Mouse (Mus musculus) limb, embryonic 14.5 days (tissue): ENCODE measurements around the gene Apobec1. TPM values are rescaled to one million over a fixed set of nuclear protein-coding genes. Genes with fewer than 3 reads are reported as not detected.

Experiments used
- ATAC-seq: fragments of 200-750 bp; cut with Nextera tagmentation; 2 replicates; pipeline ENCODE4 v1.8.0; 2017; ENCODE audit warnings: low read depth, moderate number of reproducible peaks, moderate TSS enrichment; ENCODE audit not compliant: low FRiP score
- DNase-seq: peaks from one replicate; pipeline ENCODE4 v3.0.0-alpha.2; 2015; ENCODE audit warnings: low spot score
- H3K27ac ChIP-seq: fragments of 300-500 bp; sonication (generic); replicated peaks from 2 replicates; pipeline ENCODE4 v1.5.1; 2014; ENCODE audit warnings: low read depth, mild to moderate bottlenecking, low read length, moderate library complexity, mixed read lengths
- H3K27me3 ChIP-seq: fragments of 300-500 bp; sonication (generic); 2 replicates; pipeline ENCODE4 v1.6.1; 2014; ENCODE audit warnings: low read length, mixed read lengths; ENCODE audit not compliant: control insufficient read depth, insufficient read depth
- H3K36me3 ChIP-seq: fragments of 300-500 bp; sonication (generic); 2 replicates; pipeline ENCODE4 v1.6.1; 2014; ENCODE audit warnings: mild to moderate bottlenecking, low read length, moderate library complexity, mixed read lengths; ENCODE audit not compliant: control insufficient read depth, insufficient read depth
- H3K4me1 ChIP-seq: fragments of 300-500 bp; sonication (generic); 2 replicates; pipeline ENCODE4 v1.6.1; 2014; ENCODE audit warnings: antibody characterized with exemption, low read length, mixed read lengths; ENCODE audit not compliant: control insufficient read depth, insufficient read depth
- H3K4me2 ChIP-seq: fragments of 300-500 bp; sonication (generic); replicated peaks from 2 replicates; pipeline ENCODE4 v1.6.1; 2014; ENCODE audit warnings: low read depth, mild to moderate bottlenecking, low read length, moderate library complexity; ENCODE audit not compliant: severe bottlenecking
- H3K4me3 ChIP-seq: fragments of 300-500 bp; sonication (generic); replicated peaks from 2 replicates; pipeline ENCODE4 v1.5.1; 2014; ENCODE audit warnings: low read length
- H3K9ac ChIP-seq: fragments of 300-500 bp; sonication (generic); 2 replicates; pipeline ENCODE4 v1.6.1; 2014; ENCODE audit warnings: mild to moderate bottlenecking, low read depth, low read length, moderate library complexity; ENCODE audit not compliant: severe bottlenecking
- H3K9me3 ChIP-seq: fragments of 300-500 bp; sonication (generic); 2 replicates; pipeline ENCODE4 v1.6.1; 2016; ENCODE audit warnings: low read length; ENCODE audit not compliant: control insufficient read depth
- POLR2A ChIP-seq: fragments of 200-500 bp; IDR thresholded peaks from 2 replicates; pipeline ENCODE4 v1.8.0; 2012; ENCODE audit warnings: inconsistent platforms, mild to moderate bottlenecking, moderate library complexity, borderline replicate concordance; ENCODE audit not compliant: insufficient read depth, insufficient read length; ENCODE audit errors: extremely low read depth
- WGBS: fragments of 180-500 bp; shearing (Covaris S2); extraction: QIAGEN DNeasy Blood & Tissue Kit; methylation state at CpG from one replicate; pipeline ENCODE4 v1.1.7; 2014; 5-methylcytosine and 5-hydroxymethylcytosine counted together
- polyA plus RNA-seq, 2 experiments: library from polyadenylated mRNA; depleted of rRNA in 1 of 2; stranded (reverse) in 1 of 2; unstranded in 1 of 2; fragments of >200 nt; fragmentation: Nextera tagmentation in 1 of 2; extraction: Ambion mirVana in 1 of 2; gene quantifications; 2 replicates each; pipeline versions ENCODE4 v1.2.1 to v1.2.3; 2012 to 2014

Apobec1 gene
- polyA plus RNA-seq, 2 experiments = 3.5 to 7.2 TPM

DNA sequence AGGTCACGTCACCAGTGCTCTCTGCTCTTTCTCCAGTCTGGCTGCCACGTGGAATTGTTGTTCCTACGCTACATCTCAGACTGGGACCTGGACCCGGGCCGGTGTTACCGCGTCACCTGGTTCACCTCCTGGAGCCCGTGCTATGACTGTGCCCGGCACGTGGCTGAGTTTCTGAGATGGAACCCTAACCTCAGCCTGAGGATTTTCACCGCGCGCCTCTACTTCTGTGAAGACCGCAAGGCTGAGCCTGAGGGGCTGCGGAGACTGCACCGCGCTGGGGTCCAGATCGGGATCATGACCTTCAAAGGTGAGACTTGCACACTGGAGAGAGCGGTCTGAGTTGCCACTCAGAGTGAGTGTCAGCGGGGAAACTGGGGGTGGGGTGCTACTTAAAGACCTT, 41.2 kb downstream of the Apobec1 start:
- H3K27me3 ChIP-seq = no peaks in the 10 kb centered on the region
- H3K4me2 ChIP-seq = no peak overlapping the region
- H3K9ac ChIP-seq = no peak overlapping the region
- H3K27ac ChIP-seq = no peak overlapping the region
- no peak overlapping the region for H3K4me3 ChIP-seq
- DNase-seq (no peak), ATAC-seq (no peak)
- no peak for TF ChIP-seq POLR2A
- no peaks in the 10 kb centered on the region for H3K36me3 ChIP-seq
- WGBS = 78% methylated on average over 20 of the region's 20 CpGs
- H3K4me1 ChIP-seq = no peaks in the 10 kb centered on the region
- no peaks in the 10 kb centered on the region for H3K9me3 ChIP-seq

DNA sequence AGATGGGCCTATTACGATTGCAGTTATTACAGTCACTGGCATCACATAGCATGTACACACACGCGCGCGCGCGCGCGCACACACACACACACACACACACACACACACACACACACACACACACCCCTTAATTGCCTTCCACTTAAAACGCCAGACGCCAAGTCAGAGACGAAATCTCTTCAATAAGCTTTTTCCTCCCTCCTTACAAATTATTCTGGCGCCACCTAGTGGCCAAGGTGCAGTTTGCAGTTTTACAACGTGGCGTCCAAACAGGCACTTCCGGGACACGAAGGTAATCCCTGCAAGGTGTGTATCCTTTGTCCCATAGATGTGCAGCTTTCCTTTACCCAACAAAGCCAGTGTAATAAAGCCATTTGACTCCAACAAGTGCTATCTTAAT, 41.8 kb downstream of the Apobec1 start:
- ATAC-seq (no peak), DNase-seq (peak; percentile 71)
- Histone ChIP-seq H3K27me3 (no peaks in the 10 kb centered on the region; the same call in 1 of the 2 replicates), H3K4me1 (no peaks in the 10 kb centered on the region), H3K9ac (no peak overlapping the region), H3K9me3 (no peaks in the 10 kb centered on the region), H3K4me3 (peak overlapping the region; percentile 2; the same call in 1 of the 2 replicates), H3K27ac (no peak overlapping the region), H3K36me3 (no peaks in the 10 kb centered on the region), H3K4me2 (peak overlapping the region; percentile 40)
- TF ChIP-seq POLR2A = no peak
- 9% methylated on average over 17 of the region's 17 CpGs for WGBS

DNA sequence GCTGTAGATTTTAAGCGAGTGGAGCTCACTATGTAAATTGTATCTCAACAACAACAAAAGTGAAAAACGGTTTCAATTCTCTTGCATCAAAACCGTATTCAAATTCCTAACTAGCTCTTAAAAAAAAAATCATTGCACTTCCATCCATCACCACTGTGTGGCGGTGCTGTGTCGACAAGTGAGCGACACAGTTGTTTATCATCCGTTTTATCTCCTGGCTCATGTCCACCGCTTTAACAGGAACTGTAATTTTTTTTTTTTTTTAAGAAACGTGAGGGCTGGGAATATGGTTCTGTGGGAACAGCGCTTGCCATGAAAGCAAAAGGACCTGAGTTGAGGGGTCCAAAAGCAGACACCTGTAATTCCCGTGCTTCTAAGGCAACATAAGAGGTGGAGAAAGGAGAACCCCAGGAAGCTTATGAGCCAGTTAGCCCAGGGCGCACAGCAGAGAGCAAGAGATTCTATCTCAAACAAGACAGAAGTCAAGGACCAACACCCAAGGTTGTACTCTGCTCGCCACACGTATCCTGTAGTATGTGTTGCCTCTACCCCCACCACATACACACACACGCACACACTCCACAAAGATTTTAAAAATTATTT, 45.2 kb downstream of the Apobec1 start:
- DNase-seq = peak; percentile 77
- WGBS = 24% methylated on average over 15 of the region's 15 CpGs

DNA sequence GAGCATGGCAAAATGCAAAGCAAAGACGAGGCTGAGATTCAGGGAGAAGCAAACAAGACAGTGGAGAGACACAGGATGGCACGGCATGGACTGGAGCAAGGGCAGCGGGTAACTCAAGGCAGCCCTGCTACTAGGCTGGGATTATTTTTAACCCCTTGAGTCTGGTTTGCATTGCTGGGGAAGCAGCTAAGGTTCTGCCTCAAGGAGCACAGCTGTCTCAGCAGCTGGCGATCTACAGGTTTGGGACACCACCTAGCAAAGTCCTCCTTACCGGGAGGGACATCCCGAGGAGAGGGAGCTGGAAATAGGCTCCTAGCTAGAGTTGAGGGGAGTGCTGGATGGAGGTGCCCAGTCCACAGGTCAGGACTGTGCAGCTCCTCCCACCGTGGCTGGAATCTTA, 47.0 kb downstream of the Apobec1 start:
- Histone ChIP-seq H3K27me3 (no peaks in the 10 kb centered on the region; the same call in 1 of the 2 replicates), H3K4me2 (no peak overlapping the region), H3K4me3 (no peak overlapping the region), H3K9me3 (no peaks in the 10 kb centered on the region), H3K9ac (no peak overlapping the region), H3K4me1 (no peaks in the 10 kb centered on the region), H3K27ac (no peak overlapping the region), H3K36me3 (no peaks in the 10 kb centered on the region)
- WGBS = 36% methylated on average over 7 of the region's 7 CpGs
- DNase-seq = no peak
- ATAC-seq = no peak
- no peak for TF ChIP-seq POLR2A

More for the DNA sequence above, 45.2 kb downstream of the Apobec1 start:
- Histone ChIP-seq H3K4me3 (no peak overlapping the region), H3K4me2 (0 out of 2 replicates have a peak overlapping the region, but pooled peaks have one; percentile 14), H3K36me3 (no peaks in the 10 kb centered on the region), H3K27me3 (no peaks in the 10 kb centered on the region; the same call in 1 of the 2 replicates), H3K4me1 (no peaks in the 10 kb centered on the region), H3K27ac (no peak overlapping the region), H3K9ac (no peak overlapping the region), H3K9me3 (no peaks in the 10 kb centered on the region)
- ATAC-seq = no peak
- TF ChIP-seq POLR2A = no peak

DNA sequence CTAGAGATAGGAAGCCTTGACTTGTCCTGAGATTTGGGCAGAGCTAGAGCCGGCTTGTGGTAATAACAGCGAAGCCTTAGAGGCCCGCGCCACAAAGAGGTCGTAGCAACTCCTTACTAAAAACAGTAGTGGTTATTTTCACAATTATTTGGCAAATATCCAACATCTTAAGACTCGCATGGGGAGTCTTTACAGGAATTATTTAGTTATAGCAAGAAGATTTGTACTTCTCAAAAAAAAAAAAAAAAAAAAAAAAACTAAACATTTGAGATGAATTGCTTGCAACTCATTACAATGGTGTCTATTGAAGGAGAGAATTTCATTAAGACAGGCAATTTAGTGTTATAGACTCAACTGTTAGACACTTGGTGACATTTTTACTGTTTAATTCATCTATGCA, 48.1 kb downstream of the Apobec1 start:
- no peaks in the 10 kb centered on the region for H3K9me3 ChIP-seq
- 72% methylated on average over 6 of the region's 6 CpGs for WGBS
- no peak for TF ChIP-seq POLR2A

More for the DNA sequence above, 48.1 kb downstream of the Apobec1 start:
- Histone ChIP-seq H3K9ac (no peak overlapping the region), H3K4me1 (no peaks in the 10 kb centered on the region), H3K4me3 (no peak overlapping the region), H3K27me3 (no peaks in the 10 kb centered on the region; the same call in 1 of the 2 replicates), H3K27ac (no peak overlapping the region), H3K4me2 (no peak overlapping the region), H3K36me3 (no peaks in the 10 kb centered on the region)
- DNase-seq = no peak
- no peak for ATAC-seq
